8 mouse cellular contexts compared by ENCODE assay signal in the genomic region with DNA sequence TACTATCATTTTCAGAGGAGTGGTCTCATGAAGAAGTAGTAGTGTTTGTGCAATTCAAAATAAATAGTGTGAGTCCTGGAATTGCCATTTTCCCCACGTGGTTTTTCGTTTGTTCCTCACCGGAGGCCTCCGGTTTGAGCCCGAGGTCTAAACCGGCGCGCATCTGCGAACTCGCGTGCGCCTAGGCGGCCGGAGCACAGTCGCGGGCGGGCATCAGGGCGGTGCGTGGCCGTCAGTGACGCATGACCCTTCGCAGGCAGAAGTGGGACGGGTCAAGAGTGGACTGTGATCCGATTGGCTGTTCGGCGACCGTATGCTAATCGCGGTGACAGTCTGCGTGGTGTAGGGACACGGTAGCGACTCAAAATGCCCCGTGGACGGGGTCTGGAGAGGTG. TPM values are rescaled to one million over a fixed set of nuclear protein-coding genes. Genes with fewer than 3 reads are reported as not detected.
DNase-seq lines count a peak whose midpoint lies in the region; ATAC-seq and TF ChIP-seq lines count a peak whose summit lies in the region.
"Not testable (repeated sequence)": the region's sequence is repeated elsewhere in the genome, so short reads cannot be mapped to it uniquely, and the experiment has no call there.

No protein-coding gene starts in this region.

- not testable (repeated sequence) for H3K27ac ChIP-seq in cortical plate, adult 2 months (ENCODE audit: insufficient read depth, low read length)
- H3K27ac ChIP-seq in hindbrain, postnatal 0 days: peak overlapping the region; percentile 74
- peak overlapping the region; percentile 78 for H3K27ac ChIP-seq in left cerebral cortex, adult 2 months

- not testable (repeated sequence) for H3K4me1 ChIP-seq in cortical plate, adult 2 months (ENCODE audit: control insufficient read depth, insufficient read depth, low read length); hindbrain, postnatal 0 days (ENCODE audit: insufficient read depth, low read length)

- not testable (repeated sequence) for H3K9me3 ChIP-seq in hindbrain, postnatal 0 days (ENCODE audit: low read length)

- not testable (repeated sequence) for TF ChIP-seq CTCF in cortical plate, adult 2 months (IDR thresholded peaks at IDR 0.05; ENCODE audit: extremely low read depth, insufficient read depth, low read length); hindbrain, postnatal 0 days (IDR thresholded peaks at IDR 0.05; ENCODE audit: low read depth); left cerebral cortex, adult 2 months (IDR thresholded peaks at IDR 0.05)

- peak overlapping the region; percentile 38 for H3K9ac ChIP-seq in hindbrain, postnatal 0 days (replicated peaks; ENCODE audit: low read length)

- H3K27me3 ChIP-seq in hindbrain, postnatal 0 days (ENCODE audit: insufficient read depth, low read length): not testable (repeated sequence)

- WGBS in hindbrain, postnatal 0 days: under 1% methylated on average over 30 of the region's 34 CpGs

- ATAC-seq in activated CD4-positive, CD25-positive, alpha-beta regulatory T cell, adult 4 months: peak; percentile 69
- ATAC-seq in hindbrain, postnatal 0 days: peak; percentile 96

- peak; percentile 95 to 96 for DNase-seq in gastrocnemius, adult 8-10 months (ENCODE audit: low spot score in 2 of 2)
- DNase-seq in hindbrain, postnatal 0 days (ENCODE audit: low spot score): peak; percentile 76
- peak; percentile 85 to 90 for DNase-seq in left cerebral cortex, adult 2 months (ENCODE audit: extremely low spot score in 1 of 2, low spot score in 2 of 2)
- DNase-seq in lung, postnatal 4 days: peak; percentile 97 to 98
- DNase-seq in retina, postnatal 7 days (ENCODE audit: low read depth, low spot score): peak; percentile 69
- DNase-seq in thymus, postnatal 4 days: peak; percentile 73

- H3K4me3 ChIP-seq in cortical plate, adult 2 months (ENCODE audit: insufficient read depth, low read length): peak overlapping the region; percentile 14; the same call in 1 of the 2 replicates
- peak overlapping the region; percentile 30 for H3K4me3 ChIP-seq in hindbrain, postnatal 0 days (ENCODE audit: low read length)
- H3K4me3 ChIP-seq in left cerebral cortex, adult 2 months: peak overlapping the region; percentile 47

- intact Hi-C loops in left cerebral cortex, adult 2 months (cut with DNase I): not testable (repeated sequence)

- not testable (repeated sequence) for TF ChIP-seq POLR2A in cortical plate, adult 2 months (IDR thresholded peaks at IDR 0.05; ENCODE audit: extremely low read depth, insufficient read depth, low read length)

- peak overlapping the region; percentile 53 for H3K4me2 ChIP-seq in hindbrain, postnatal 0 days (ENCODE audit: low read depth, low read length)

- H3K36me3 ChIP-seq in hindbrain, postnatal 0 days (ENCODE audit: insufficient read depth, low read length): not testable (repeated sequence)

RNA-seq across cellular contexts. Expression of gene Tex14, which starts 43.2 kb away (rescaled TPM):
- polyA plus RNA-seq in activated CD4-positive, CD25-positive, alpha-beta regulatory T cell, adult 4 months (2017; shearing (Covaris generic)): under 1 TPM; 0.22 to 0.58 TPM
- 0.26 and 0.48 TPM in 2 replicates for polyA plus RNA-seq in cortical plate, adult 2 months (2012; rRNA removed)
- not detected for total RNA-seq in gastrocnemius, adult 8-10 months (2022)
- 0.47 and 0.73 TPM in 2 replicates for total RNA-seq in hindbrain, postnatal 0 days (2014; rRNA removed)
- polyA plus RNA-seq in hindbrain, postnatal 0 days (2015; fragmentation: Nextera tagmentation; extraction: Ambion mirVana): 2.6 and 3.4 TPM in 2 replicates
- under 1 TPM; 0.09 to 0.16 TPM for total RNA-seq in left cerebral cortex, adult 2 months (2021)

RNA-seq across cellular contexts. Expression of gene Rad51c, which starts 43.3 kb away (rescaled TPM):
- polyA plus RNA-seq in activated CD4-positive, CD25-positive, alpha-beta regulatory T cell, adult 4 months (2017; shearing (Covaris generic)): 1 to 10 TPM; 1.2 to 1.6 TPM
- 3.0 and 3.3 TPM in 2 replicates for polyA plus RNA-seq in cortical plate, adult 2 months (2012; rRNA removed)
- under 1 TPM; 0.11 to 0.31 (median 0.24) TPM for total RNA-seq in gastrocnemius, adult 8-10 months (2022)
- total RNA-seq in hindbrain, postnatal 0 days (2014; rRNA removed): 3.5 and 3.7 TPM in 2 replicates
- polyA plus RNA-seq in hindbrain, postnatal 0 days (2015; fragmentation: Nextera tagmentation; extraction: Ambion mirVana): 2.0 and 4.2 TPM in 2 replicates
- 1 to 10 TPM; 3.1 to 4.4 TPM for total RNA-seq in left cerebral cortex, adult 2 months (2021)
